Mouse (Mus musculus) forebrain, embryonic 16.5 days (tissue): ENCODE results near the gene Erbb3. TPM values are rescaled to one million over a fixed set of nuclear protein-coding genes. Genes with fewer than 3 reads are reported as not detected.

Experiments
- ATAC-seq: fragments of 200-750 bp; cut with Nextera tagmentation; 2 replicates; pipeline ENCODE4 v1.8.0; 2017; ENCODE audit warnings: mild to moderate bottlenecking, moderate library complexity
- H3K27ac ChIP-seq: fragments of 300-500 bp; sonication (generic); 2 replicates; pipeline ENCODE4 v1.5.1; 2014; ENCODE audit warnings: low read length, control low read depth
- H3K27me3 ChIP-seq: fragments of 300-500 bp; sonication (generic); replicated peaks from 2 replicates; pipeline ENCODE4 v1.6.1; 2014; ENCODE audit warnings: low read length; ENCODE audit not compliant: control insufficient read depth, insufficient read depth
- H3K36me3 ChIP-seq: fragments of 300-500 bp; sonication (generic); 2 replicates; pipeline ENCODE4 v1.6.1; 2014; ENCODE audit not compliant: control insufficient read depth, insufficient read depth
- H3K4me1 ChIP-seq: fragments of 300-500 bp; sonication (generic); replicated peaks from 2 replicates; pipeline ENCODE4 v1.6.1; 2014; ENCODE audit warnings: low read length; ENCODE audit not compliant: control insufficient read depth, insufficient read depth
- H3K4me2 ChIP-seq: fragments of 300-500 bp; sonication (generic); 2 replicates; pipeline ENCODE4 v1.6.1; 2014; ENCODE audit warnings: mild to moderate bottlenecking, low read length, control low read depth
- H3K4me3 ChIP-seq: fragments of 300-500 bp; sonication (generic); replicated peaks from 2 replicates; pipeline ENCODE4 v1.5.1; 2014; ENCODE audit warnings: mild to moderate bottlenecking, low read length, control low read depth
- H3K9ac ChIP-seq: fragments of 300-500 bp; sonication (generic); replicated peaks from 2 replicates; pipeline ENCODE4 v1.6.1; 2014; ENCODE audit warnings: low read depth, low read length, control low read depth
- H3K9me3 ChIP-seq: fragments of 300-500 bp; sonication (generic); 2 replicates; pipeline ENCODE4 v1.6.1; 2016; ENCODE audit warnings: low read length; ENCODE audit not compliant: control insufficient read depth
- WGBS: fragments of 180-500 bp; shearing (Covaris S2); extraction: QIAGEN DNeasy Blood & Tissue Kit; methylation state at CpG from one replicate; pipeline ENCODE4 v1.1.7; 2014; 5-methylcytosine and 5-hydroxymethylcytosine counted together
- polyA plus RNA-seq: library from polyadenylated mRNA; unstranded; fragments of >200 nt; fragmentation: Nextera tagmentation; extraction: Ambion mirVana; gene quantifications from 2 replicates; pipeline ENCODE4 v1.2.1, GENCODE M21; 2015

Gene Erbb3
- polyA plus RNA-seq, 1 experiment from 2014 or later: 0.46 TPM

DNA sequence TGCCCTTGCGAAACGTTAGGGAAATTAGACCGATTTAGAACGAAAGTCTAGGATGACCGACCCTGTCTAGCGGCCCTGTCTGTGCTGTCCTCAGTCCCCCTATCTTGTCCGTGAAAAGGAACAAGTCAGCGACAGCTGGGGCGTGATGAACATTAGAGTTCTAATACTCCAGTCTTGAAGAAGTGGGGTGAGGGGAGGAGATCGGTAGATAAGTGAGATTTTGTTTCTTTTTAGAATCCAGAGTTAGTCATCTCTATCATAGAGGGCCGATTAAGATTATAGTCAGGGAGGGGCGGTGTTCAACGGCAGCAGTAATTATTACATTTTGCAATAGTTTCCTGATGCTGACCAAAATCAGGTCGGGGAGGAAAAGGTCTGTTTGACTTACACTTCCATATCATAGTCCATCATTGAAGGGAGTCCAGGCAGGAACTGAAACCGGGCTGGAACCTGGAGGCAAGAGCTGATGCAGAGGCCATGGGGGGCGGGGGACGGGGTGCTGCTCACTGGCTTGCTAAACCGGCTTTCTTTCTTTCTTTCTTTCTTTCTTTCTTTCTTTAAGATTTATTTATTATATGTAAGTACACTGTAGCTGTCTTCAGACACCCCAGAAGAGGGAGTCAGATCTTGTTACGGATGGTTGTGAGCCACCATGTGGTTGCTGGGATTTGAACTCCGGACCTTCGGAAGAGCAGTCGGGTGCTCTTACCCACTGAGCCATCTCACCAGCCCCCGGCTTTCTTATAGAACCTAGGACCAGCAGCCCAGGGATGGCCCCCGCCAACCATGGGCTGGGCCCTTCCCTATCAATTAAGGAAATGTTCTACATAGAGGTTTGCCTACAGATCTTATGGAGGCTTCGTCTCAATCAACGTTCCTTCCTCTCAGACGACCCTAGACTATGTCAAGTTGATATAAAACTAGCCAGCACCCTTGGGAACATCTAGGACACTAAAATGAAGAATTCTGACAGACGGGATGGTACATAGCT, 62.8 kb downstream of the Erbb3 start:
- H3K36me3 ChIP-seq: no peaks in the 10 kb centered on the region
- peak overlapping the region; percentile 77 for H3K4me3 ChIP-seq
- no peak for ATAC-seq
- H3K27ac ChIP-seq: no peak overlapping the region
- H3K9ac ChIP-seq: peak overlapping the region; percentile 71
- WGBS: 31% methylated on average over 28 of the region's 28 CpGs
- peaks cover 4% of the 10 kb centered on the region; the same call in 1 of the 2 replicates for H3K27me3 ChIP-seq
- no peaks in the 10 kb centered on the region for H3K9me3 ChIP-seq
- peak overlapping the region; percentile 100 for H3K4me2 ChIP-seq
- peaks cover 19% of the 10 kb centered on the region for H3K4me1 ChIP-seq

- ATAC-seq: peak; percentile 97
- peak within 1 kb of the TSS; percentile 23; the same call in 1 of the 2 replicates for H3K27ac ChIP-seq
- peak within 1 kb of the TSS; percentile 77 for H3K4me3 ChIP-seq
- H3K36me3 ChIP-seq: no peaks in the 10 kb centered on the region
- H3K4me2 ChIP-seq: peak within 1 kb of the TSS; percentile 100
- H3K27me3 ChIP-seq: peaks cover 4% of the 10 kb centered on the region; the same call in 1 of the 2 replicates
- WGBS: 0% methylated on average over 37 of the region's 37 CpGs
- no peaks in the 10 kb centered on the region for H3K9me3 ChIP-seq
- peaks cover 19% of the 10 kb centered on the region for H3K4me1 ChIP-seq
- H3K9ac ChIP-seq: peak within 1 kb of the TSS; percentile 71
Observed at GRCm38 (mm10) chr10:128525671-128526308, 63.7 kb downstream of the Erbb3 start, which contains the start of gene Esyt1. Gene Esyt1 (minus strand): TSS chr10:128525871.

DNA sequence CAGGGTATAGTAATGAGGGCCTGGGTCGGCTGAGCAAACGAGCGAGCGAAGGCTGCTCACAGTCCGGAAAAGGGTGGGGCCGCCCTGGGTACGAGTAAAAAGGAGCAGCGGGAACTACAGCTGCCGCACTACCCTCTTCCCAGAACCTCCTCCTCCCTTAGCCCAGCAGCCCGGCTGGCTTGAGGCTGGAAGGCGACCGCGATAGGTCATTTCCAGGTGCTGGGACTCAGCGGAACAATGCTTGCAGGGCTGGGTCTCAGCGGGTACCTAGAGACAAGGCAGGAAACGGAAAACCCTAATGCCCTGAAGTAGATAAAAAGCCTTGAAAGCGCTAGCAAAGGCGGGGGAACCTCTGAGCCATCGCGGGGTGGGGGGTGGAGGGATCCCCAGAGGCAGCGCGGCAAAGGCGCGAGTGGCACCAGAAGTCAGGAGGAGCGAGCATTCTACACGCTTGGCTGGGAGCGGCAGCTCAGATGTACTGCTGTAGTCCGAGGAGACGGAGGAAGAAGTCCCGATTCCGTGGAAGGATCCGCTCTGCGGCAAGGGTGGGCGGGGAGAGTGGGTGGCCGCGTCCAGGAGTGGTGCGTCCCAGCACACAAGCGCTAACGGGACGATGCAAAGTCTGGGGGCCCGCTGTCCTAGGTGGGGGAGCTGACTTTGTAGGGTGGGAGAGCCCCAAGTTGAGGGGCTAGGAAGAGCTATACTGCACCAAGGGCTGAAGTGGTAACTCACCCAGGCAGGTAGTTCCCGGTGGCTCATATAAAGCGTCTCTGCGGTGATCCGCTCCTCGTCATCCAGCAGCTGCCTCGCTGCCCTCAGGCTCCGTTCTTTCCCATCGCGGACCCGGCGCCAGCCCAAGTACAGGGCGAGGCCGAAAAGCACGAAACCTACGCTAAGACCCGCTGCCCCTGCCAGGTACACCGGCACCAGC, 64.5 kb downstream of the Erbb3 start:
- no peaks in the 10 kb centered on the region for H3K36me3 ChIP-seq
- H3K9ac ChIP-seq: peak overlapping the region; percentile 71
- H3K27me3 ChIP-seq: peaks cover 4% of the 10 kb centered on the region; the same call in 1 of the 2 replicates
- peak overlapping the region; percentile 23; the same call in 1 of the 2 replicates for H3K27ac ChIP-seq
- no peaks in the 10 kb centered on the region for H3K9me3 ChIP-seq
- peak overlapping the region; percentile 100 for H3K4me2 ChIP-seq
- peaks cover 19% of the 10 kb centered on the region for H3K4me1 ChIP-seq
- peak; percentile 34 for ATAC-seq
- H3K4me3 ChIP-seq: peak overlapping the region; percentile 77
- under 1% methylated on average over 58 of the region's 58 CpGs for WGBS

DNA sequence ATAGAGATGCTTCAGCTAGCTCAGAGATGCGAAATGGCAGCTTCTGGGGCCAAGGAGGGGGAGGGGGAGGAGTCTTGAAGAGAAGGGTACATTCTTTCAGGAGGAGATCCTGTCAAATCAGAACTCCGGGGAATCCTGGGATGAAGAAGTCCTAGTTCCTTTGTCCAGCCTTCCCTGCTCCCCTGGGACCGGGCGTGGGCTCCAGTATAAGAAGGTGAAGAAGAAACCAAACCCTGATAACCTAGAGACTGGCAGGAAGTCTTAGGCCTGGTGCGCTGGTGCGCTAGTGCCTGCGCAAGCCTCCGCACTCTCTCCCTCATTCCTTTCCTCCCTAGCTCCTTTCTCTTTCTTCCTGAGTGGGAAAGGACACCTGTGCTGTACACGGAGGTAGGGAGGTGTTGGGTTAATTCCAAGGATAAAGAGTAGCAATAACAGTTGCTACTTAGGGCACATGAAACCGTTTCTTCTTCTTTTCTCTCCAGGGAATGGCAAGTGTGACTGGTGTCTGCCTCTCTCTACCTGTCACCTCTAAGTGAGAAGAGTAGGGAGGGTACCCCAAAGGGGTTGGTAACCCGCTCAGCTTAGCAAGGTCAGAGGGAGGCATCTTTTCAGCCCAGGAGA, 65.2 kb downstream of the Erbb3 start:
- no peak overlapping the region for H3K9ac ChIP-seq
- H3K4me3 ChIP-seq: peak overlapping the region; percentile 77
- H3K36me3 ChIP-seq: no peaks in the 10 kb centered on the region
- peak overlapping the region; percentile 100 for H3K4me2 ChIP-seq
- H3K27ac ChIP-seq: no peak overlapping the region
- peaks cover 19% of the 10 kb centered on the region for H3K4me1 ChIP-seq
- no peaks in the 10 kb centered on the region for H3K9me3 ChIP-seq
- WGBS: 13% methylated on average over 11 of the region's 11 CpGs
- peaks cover 4% of the 10 kb centered on the region; the same call in 1 of the 2 replicates for H3K27me3 ChIP-seq
- no peak for ATAC-seq

DNA sequence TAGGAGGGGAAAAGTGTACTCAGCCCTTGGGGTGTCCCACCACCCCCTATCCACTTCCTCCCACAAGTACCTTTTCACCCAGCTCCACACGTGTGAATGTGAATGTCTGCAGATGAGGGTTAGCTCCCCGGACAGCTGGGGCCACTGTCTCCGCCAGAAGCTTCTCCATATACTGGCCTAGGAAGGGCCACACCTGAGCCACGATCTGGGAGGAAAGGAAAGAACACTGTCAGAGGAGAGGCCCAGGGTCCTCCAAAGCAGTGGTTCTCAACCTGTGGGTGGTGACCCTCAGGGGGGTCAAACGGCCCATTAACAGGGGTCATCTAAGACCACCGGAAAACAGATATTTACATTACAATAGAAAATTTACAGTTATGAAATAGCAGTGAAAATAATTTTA, 67.1 kb downstream of the Erbb3 start:
- WGBS: 79% methylated on average over 6 of the region's 6 CpGs

DNA sequence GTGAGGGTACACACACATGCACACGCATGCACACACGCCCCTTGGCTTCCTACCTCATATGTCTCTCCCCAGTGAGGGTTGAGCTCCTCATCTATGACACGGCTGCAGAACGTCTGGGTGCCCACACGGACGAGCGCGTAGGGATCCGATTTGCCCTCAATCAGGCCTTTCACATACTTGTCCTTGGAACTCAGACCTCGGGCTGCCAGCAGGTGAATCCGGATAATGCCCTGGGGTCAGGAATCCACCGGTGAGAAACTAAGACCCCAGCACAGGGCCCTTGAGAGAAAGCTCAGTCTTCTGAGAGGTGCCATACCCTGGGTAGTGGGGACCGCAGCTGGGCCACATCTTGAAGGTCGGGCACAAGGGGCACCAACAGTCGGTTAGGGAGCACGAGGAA, 68.9 kb downstream of the Erbb3 start:
- Histone ChIP-seq H3K4me1 (peaks cover 12% of the 10 kb centered on the region), H3K4me2 (no peak overlapping the region), H3K9ac (no peak overlapping the region), H3K4me3 (no peak overlapping the region), H3K36me3 (no peaks in the 10 kb centered on the region), H3K27ac (no peak overlapping the region), H3K27me3 (peaks cover 10% of the 10 kb centered on the region), H3K9me3 (no peaks in the 10 kb centered on the region)
- no peak for ATAC-seq
- WGBS: 85% methylated on average over 16 of the region's 16 CpGs

More for the DNA sequence above, 67.1 kb downstream of the Erbb3 start:
- no peak overlapping the region for H3K4me3 ChIP-seq
- H3K4me1 ChIP-seq: peaks cover 19% of the 10 kb centered on the region
- H3K27ac ChIP-seq: no peak overlapping the region
- no peak overlapping the region for H3K9ac ChIP-seq
- H3K36me3 ChIP-seq: no peaks in the 10 kb centered on the region
- ATAC-seq: no peak
- H3K9me3 ChIP-seq: no peaks in the 10 kb centered on the region
- no peak overlapping the region for H3K4me2 ChIP-seq
- peaks cover 5% of the 10 kb centered on the region; the same call in 1 of the 2 replicates for H3K27me3 ChIP-seq

- H3K4me2 ChIP-seq: no peak overlapping the region
- no peak for ATAC-seq
- no peaks in the 10 kb centered on the region for H3K4me1 ChIP-seq
- no peak overlapping the region for H3K4me3 ChIP-seq
- no peaks in the 10 kb centered on the region for H3K36me3 ChIP-seq
- WGBS: 64% methylated on average over 7 of the region's 7 CpGs
- no peak overlapping the region for H3K27ac ChIP-seq
- H3K9ac ChIP-seq: no peak overlapping the region
- H3K9me3 ChIP-seq: no peaks in the 10 kb centered on the region
- peaks cover 10% of the 10 kb centered on the region; the same call in 1 of the 2 replicates for H3K27me3 ChIP-seq
Observed at GRCm38 (mm10) chr10:128518833-128519232, 70.6 kb downstream of the Erbb3 start.
